Mouse (Mus musculus): ENCODE data around the gene Ece2.

GRCm38 (mm10) chr16:20657661-20658060, 28.0 kb downstream of the Ece2 start:
- TF ChIP-seq CTCF (IDR thresholded peaks at IDR 0.05; ENCODE audit: low read depth) = no peak
- no peak for TF ChIP-seq EP300 (IDR thresholded peaks at IDR 0.05; ENCODE audit: low read depth)
